Mouse (Mus musculus) fat pad, adult 2 months (tissue): ENCODE results near the gene Gpr156.
"Not testable (repeated sequence)": the region's sequence is repeated elsewhere in the genome, so short reads cannot be mapped to it uniquely, and the experiment has no call there.

Experiments used
- DNase-seq: peaks from one replicate; pipeline ENCODE4 v3.0.0-alpha.2; 2011; ENCODE audit warnings: low read depth, low spot score; ENCODE audit errors: extremely low read depth

Gpr156 gene

DNA sequence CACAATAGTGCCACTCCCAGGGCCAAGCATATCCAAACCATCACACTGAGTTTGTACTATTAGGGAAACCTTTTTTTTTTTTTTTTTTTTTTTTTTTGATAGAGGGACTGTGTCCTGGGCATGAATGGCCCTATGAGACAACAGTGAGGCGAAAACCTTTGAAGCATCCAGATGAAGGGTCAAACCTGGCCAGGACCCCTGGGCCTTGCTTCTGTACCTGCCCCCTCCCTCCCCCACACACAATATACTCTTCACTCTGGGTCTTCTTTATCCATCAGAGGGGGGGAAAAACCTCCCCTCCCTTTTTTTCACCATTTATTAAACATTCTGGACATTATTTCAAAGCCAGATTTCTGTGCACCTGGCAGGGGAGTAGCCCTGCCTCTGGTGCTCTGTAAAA is 83.5 kb downstream of the Gpr156 start:
- DNase-seq = no peak

DNA sequence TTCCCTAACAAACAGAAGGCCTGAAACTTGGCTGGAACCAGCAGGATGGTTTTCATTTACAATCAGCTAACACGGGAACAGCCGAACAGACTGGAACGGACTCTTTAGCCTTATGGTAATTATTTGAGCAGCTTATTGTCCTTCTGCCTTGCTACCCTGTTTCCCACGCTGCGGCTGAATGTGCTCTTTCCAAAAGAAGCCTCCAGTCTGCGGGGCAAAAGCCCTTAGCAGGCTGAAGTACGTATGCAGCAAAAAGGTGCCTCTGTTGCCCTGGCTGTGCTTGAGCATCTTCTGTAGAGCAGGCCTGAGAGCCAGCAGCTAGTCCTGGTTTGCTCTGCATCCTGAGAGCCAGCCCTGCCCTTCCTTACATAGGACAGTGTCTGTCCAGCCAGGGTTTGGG is 83.9 kb downstream of the Gpr156 start:
- DNase-seq = no peak

DNA sequence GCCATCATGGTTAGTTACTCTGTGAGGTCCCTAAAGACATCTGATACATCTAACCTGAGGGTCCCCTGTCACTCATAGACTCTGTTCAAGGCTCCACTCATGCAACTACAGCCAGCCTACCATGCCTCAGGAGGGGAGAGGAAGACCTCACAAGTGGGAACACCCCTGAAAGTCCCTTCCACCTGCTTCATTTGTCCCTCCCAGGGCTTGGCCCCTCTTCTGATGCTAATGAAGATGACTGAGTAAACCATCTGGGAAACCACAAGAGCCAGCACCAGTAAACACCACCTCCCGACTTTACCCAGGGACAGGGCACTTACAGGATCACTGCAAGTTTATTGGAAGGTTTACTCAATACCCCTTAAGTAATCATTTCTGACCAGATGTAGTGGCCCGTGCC is 85.5 kb downstream of the Gpr156 start:
- no peak for DNase-seq

GRCm38 (mm10) chr16:38002485-38002884 is 86.2 kb downstream of the Gpr156 start:
- DNase-seq = no peak

- no peak for DNase-seq
These were observed 88.3 kb downstream of the Gpr156 start for GRCm38 (mm10) chr16:38004486-38005020.

- no peak for DNase-seq
These were observed 89.2 kb downstream of the Gpr156 start for GRCm38 (mm10) chr16:38005471-38005870.

GRCm38 (mm10) chr16:38008371-38008770 is 92.1 kb downstream of the Gpr156 start:
- DNase-seq = no peak

- DNase-seq = no peak
These were observed 92.9 kb downstream of the Gpr156 start for GRCm38 (mm10) chr16:38009041-38009825.

- DNase-seq = no peak
These were observed 95.2 kb downstream of the Gpr156 start for GRCm38 (mm10) chr16:38011486-38011885.

DNA sequence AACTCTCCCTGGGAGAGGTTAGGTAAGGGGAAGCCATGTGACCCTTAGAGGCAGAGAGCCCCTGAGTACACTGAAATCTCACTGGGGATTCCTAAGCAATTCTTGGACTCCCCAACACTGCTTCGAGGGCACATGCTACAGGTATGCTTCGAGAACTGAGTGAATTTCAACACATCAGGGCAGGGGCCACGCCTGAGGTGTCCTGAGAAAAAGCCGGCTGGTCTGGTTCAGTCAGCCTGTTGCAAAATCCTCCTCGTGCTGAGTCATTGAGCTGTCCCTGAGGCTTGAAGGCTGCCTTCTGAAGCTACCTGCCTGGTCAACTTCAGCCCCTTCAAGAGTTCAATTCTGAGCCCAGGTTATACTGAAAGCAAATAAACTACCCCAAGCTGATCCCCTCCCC is 96.1 kb downstream of the Gpr156 start:
- DNase-seq = peak; percentile 95

DNA sequence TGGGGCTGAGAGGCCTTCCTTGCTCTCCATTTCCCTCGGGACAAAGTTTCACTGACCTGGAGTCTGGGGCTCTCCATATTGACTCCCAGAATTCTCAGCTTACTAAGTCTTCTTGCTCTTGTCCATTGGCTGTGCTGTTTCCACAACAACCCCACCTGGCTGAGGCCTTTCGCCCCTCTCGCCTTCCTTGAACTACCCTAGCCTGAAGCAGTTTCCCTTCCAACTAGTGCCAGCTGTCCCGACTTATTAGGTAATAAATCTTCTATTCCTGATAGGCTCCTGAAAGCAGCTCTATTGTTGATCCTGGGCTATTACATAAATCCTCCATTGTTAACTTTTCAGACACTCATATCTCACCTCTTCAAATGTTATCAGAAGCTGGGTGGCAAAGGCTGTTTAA is 96.6 kb downstream of the Gpr156 start:
- peak; percentile 56 for DNase-seq

- DNase-seq = peak; percentile 51
These were observed 98.7 kb downstream of the Gpr156 start for GRCm38 (mm10) chr16:38014951-38015350.

- no peak for DNase-seq
These were observed 100.7 kb downstream of the Gpr156 start for GRCm38 (mm10) chr16:38016928-38017524.

GRCm38 (mm10) chr16:38017958-38018376 is 101.7 kb downstream of the Gpr156 start:
- DNase-seq = no peak

GRCm38 (mm10) chr16:38032644-38033043 is 116.3 kb downstream of the Gpr156 start:
- no peak for DNase-seq

DNA sequence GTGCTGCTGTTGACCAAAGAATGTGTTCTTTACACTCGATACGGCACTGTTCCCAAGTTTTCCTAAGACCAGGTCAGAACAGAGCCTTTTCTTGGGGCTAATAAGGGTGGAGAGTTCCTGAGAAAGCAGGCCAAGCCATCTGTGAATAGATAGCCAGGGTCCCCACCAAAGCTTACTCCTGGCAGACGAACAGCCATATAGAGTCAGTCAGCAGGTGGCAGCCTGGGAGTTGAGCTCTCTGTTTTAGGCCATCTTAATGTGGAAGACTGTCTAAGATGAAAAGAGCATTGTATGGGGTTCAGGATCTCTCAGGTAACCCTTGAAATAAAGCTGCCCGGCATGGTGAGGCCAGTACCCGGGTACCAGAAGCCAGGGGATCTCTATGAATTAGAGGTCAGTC is 116.8 kb downstream of the Gpr156 start:
- DNase-seq = no peak

DNA sequence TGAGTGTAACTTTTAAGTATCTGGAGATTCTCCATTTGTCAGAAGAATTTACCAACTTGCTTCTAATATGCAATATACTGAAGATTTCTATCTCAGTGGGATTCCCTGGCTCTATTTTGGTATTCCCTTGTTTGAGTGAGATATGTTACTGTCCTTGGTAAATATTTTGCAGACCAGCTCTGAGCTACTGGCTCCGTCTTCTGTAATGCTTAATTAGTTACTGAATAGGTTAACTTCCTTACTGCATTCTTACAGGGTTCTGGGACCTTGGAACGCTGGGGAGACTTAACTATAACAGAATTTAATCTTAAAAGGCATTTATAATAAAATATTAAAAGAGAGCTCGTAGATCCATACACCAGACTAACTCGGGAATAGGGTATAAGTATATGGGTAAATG is 121.8 kb downstream of the Gpr156 start:
- not testable (repeated sequence) for DNase-seq

GRCm38 (mm10) chr16:38042160-38042559 is 125.9 kb downstream of the Gpr156 start:
- no peak for DNase-seq

- DNase-seq = no peak
These were observed 128.3 kb downstream of the Gpr156 start for GRCm38 (mm10) chr16:38044551-38044950.

- peak; percentile 18 for DNase-seq
These were observed 131.7 kb downstream of the Gpr156 start for GRCm38 (mm10) chr16:38047781-38048558.
